Mouse (Mus musculus): Measurements from ENCODE around the gene Lmbr1l. TPM values are rescaled to one million over a fixed set of nuclear protein-coding genes. Genes with fewer than 3 reads are reported as not detected.

Lmbr1l gene
- total and polyA plus RNA-seq, 3 experiments, result 7.0 to 17.3 TPM; not detected in 1

DNA sequence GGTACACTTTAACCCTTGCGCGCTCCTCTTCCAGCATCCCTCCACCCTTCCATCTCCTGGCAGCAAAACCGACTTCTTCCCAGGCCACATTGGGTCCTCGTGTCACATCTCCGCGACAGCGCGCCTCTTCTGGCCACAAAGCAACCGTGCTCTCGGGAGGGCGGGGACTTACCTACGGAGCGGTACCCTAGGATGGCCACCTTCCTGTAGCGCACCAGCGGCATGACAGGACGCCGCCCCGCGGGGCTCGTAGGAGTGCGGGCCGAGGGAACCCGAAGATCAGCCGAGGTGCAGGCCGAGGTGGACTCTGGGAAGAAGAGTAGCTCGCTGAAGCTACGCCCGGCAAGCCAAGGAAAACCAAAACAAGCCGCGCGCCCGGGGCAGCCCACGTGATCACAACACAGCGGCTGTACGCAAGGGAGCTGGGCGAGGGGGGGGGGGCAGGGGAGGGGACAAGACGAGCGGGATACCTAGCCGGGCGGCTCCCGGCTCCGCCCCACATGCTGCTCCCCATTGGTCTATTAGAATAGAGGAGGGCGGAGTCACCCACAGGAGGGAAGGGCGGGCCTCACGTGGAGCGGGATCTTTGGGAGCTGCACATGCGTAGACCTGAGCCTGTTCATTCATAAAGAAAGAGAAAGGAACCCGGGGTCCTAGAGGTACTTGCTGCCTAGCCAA lies 36.9 kb downstream of the Lmbr1l start (continued):
- no peak for TF ChIP-seq CHD2 (IDR thresholded peaks at IDR 0.05; ENCODE audit: low read length)
- TF ChIP-seq MYC (IDR thresholded peaks at IDR 0.05; ENCODE audit: low read depth, low read length), result peak; percentile 92
- peak; percentile 76 for TF ChIP-seq ZMIZ1 (IDR thresholded peaks at IDR 0.05; ENCODE audit: low read depth, low read length)
- no peak for TF ChIP-seq TAL1 (IDR thresholded peaks at IDR 0.05; ENCODE audit: low read length)
- peak; percentile 75 for TF ChIP-seq NELFE (IDR thresholded peaks at IDR 0.05; ENCODE audit: low read depth, low read length)
- peak in 2 of 3 experiments; percentile 20 to 33; a peak in 5 of 6 replicates for TF ChIP-seq CTCF (IDR thresholded peaks at IDR 0.05 in 2 of 3, conservative IDR thresholded peaks at IDR 0.05 in 1 of 3; ENCODE audit: control insufficient read depth in 1 of 3, insufficient read depth in 1 of 3, low read depth in 2 of 3, low read length in 3 of 3, poor library complexity in 1 of 3, severe bottlenecking in 1 of 3)
- no peak for TF ChIP-seq JUND (IDR thresholded peaks at IDR 0.05; ENCODE audit: low read depth, low read length)
- TF ChIP-seq USF2 (IDR thresholded peaks at IDR 0.05; ENCODE audit: borderline replicate concordance in 1 of 2, insufficient read depth in 1 of 2, low read depth in 1 of 2, low read length in 2 of 2), result peak; percentile 58 to 74; a peak in 3 of 4 replicates
- TF ChIP-seq MXI1 (IDR thresholded peaks at IDR 0.05; ENCODE audit: low read depth, low read length), result peak; percentile 96
- no peak for TF ChIP-seq ZKSCAN1 (IDR thresholded peaks at IDR 0.05; ENCODE audit: low read depth, low read length)
- peak; percentile 68; the same call in 1 of the 2 replicates for TF ChIP-seq BHLHE40 (IDR thresholded peaks at IDR 0.05; ENCODE audit: borderline replicate concordance, low read depth, low read length)
- peak; percentile 83 for TF ChIP-seq MAX (IDR thresholded peaks at IDR 0.05; ENCODE audit: low read length)
- TF ChIP-seq MEF2A (IDR thresholded peaks at IDR 0.05; ENCODE audit: extremely low read depth, insufficient replicate concordance, low read depth, low read length, poor library complexity, severe bottlenecking), result no peak
- TF ChIP-seq CHD1 (IDR thresholded peaks at IDR 0.05; ENCODE audit: low read depth, low read length), result no peak
- TF ChIP-seq ETS1 (IDR thresholded peaks at IDR 0.05; ENCODE audit: low read depth, low read length), result peak; percentile 44
- no peak for TF ChIP-seq SMC3 (IDR thresholded peaks at IDR 0.05; ENCODE audit: low read depth, low read length)
- TF ChIP-seq GABPA (IDR thresholded peaks at IDR 0.05; ENCODE audit: low read depth, low read length), result no peak
- 0 out of 2 replicates have a peak, but pooled peaks have one; percentile 2 for TF ChIP-seq ZC3H11A (IDR thresholded peaks at IDR 0.05; ENCODE audit: low read depth, low read length)

DNA sequence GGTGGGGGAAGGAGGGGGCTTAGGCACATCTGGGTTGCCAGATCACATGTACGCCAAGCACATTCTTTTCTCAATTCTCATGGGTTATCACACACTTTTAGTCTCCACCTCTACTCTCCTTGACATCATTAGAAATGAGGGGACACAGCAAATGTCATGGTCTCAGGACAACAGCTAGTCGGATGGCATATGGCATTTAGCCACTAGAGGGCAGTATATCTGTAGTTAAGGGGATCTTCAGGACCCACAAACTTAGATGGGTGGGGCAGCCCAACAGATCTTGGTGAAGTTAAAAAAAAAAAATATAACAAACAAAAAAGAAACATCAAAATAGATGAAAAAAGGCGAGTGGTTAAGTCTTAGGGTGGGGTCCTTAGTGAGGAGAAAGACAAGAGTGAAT lies 40.7 kb downstream of the Lmbr1l start:
- Histone ChIP-seq H3K27ac (ENCODE audit: control insufficient read depth, low read depth, low read length) (no peak overlapping the region), H3K9me3 (replicated peaks; ENCODE audit: insufficient read depth, low read length) (no peaks in the 10 kb centered on the region), H3K79me2 (ENCODE audit: control insufficient read depth, insufficient read depth, low read length, poor library complexity) (peaks cover 2% of the 10 kb centered on the region; the same call in 1 of the 2 replicates), H3K4me3 (ENCODE audit: control insufficient read depth in 1 of 2, insufficient read depth in 1 of 2, low read depth in 2 of 2, low read length in 2 of 2) (no peak overlapping the region), H3K27me3 (ENCODE audit: control insufficient read depth in 1 of 2, insufficient read depth in 2 of 2, low read length in 2 of 2) (no peaks in the 10 kb centered on the region), H3K4me1 (ENCODE audit: control insufficient read depth in 1 of 2, insufficient read depth in 2 of 2, low read length in 2 of 2) (peaks cover 5 to 15% of the 10 kb centered on the region in 2 experiments), H3K36me3 (ENCODE audit: control insufficient read depth in 1 of 2, insufficient read depth in 2 of 2, low read length in 2 of 2) (peaks cover 0 to 14% of the 10 kb centered on the region in 2 experiments; a peak in 2 of 4 replicates), H3K9ac (ENCODE audit: control insufficient read depth, low read depth, low read length, poor library complexity, severe bottlenecking) (no peak overlapping the region)
- TF ChIP-seq SMC3 (IDR thresholded peaks at IDR 0.05; ENCODE audit: low read depth, low read length) (peak; percentile 62), KAT2A (conservative IDR thresholded peaks at IDR 0.05; ENCODE audit: low read depth, low read length) (no peak), CTCF (IDR thresholded peaks at IDR 0.05 in 2 of 3, conservative IDR thresholded peaks at IDR 0.05 in 1 of 3; ENCODE audit: control insufficient read depth in 1 of 3, insufficient read depth in 1 of 3, low read depth in 2 of 3, low read length in 3 of 3, poor library complexity in 1 of 3, severe bottlenecking in 1 of 3) (peak; percentile 74 to 97 (median 93)), SIN3A (IDR thresholded peaks at IDR 0.05; ENCODE audit: low read length) (peak; percentile 61), POLR2AphosphoS2 (IDR thresholded peaks at IDR 0.05; ENCODE audit: low read length) (no peak), USF1 (IDR thresholded peaks at IDR 0.05; ENCODE audit: low read depth, low read length) (no peak), MYC (IDR thresholded peaks at IDR 0.05; ENCODE audit: low read depth, low read length) (peak; percentile 61; the same call in 1 of the 2 replicates), RAD21 (IDR thresholded peaks at IDR 0.05; ENCODE audit: low read depth, low read length) (peak; percentile 78), MXI1 (IDR thresholded peaks at IDR 0.05; ENCODE audit: low read depth, low read length) (peak; percentile 39; the same call in 1 of the 2 replicates), CHD2 (IDR thresholded peaks at IDR 0.05; ENCODE audit: low read length) (no peak), TBP (IDR thresholded peaks at IDR 0.05; ENCODE audit: low read depth, low read length) (0 out of 2 replicates have a peak, but pooled peaks have one; percentile 26), ZNF384 (IDR thresholded peaks at IDR 0.05; ENCODE audit: low read depth, low read length) (peak; percentile 91), MAZ (IDR thresholded peaks at IDR 0.05; ENCODE audit: low read depth, low read length) (peak; percentile 18; the same call in 1 of the 2 replicates)
- peak; percentile 93 for DNase-seq (ENCODE audit: low read depth, low spot score)

All from MEL (cell line).